Mouse (Mus musculus): Measurements from ENCODE around the gene Igsf3.

The Igsf3 gene

GRCm38 (mm10) chr3:101372345-101372980 lies 4.4 kb upstream of the Igsf3 start:
- peak; percentile 64 for DNase-seq (ENCODE audit: low read depth, low spot score)

- DNase-seq (ENCODE audit: low read depth, low spot score): no peak
Observed at GRCm38 (mm10) chr3:101377256-101378024, 557 bp downstream of the Igsf3 start.

- DNase-seq (ENCODE audit: low read depth, low spot score): no peak
Observed at GRCm38 (mm10) chr3:101378102-101378501, 1.2 kb downstream of the Igsf3 start.

- DNase-seq (ENCODE audit: low read depth, low spot score): no peak
Observed at GRCm38 (mm10) chr3:101379789-101380188, 2.9 kb downstream of the Igsf3 start.

GRCm38 (mm10) chr3:101381691-101382090 lies 4.8 kb downstream of the Igsf3 start:
- no peak for DNase-seq (ENCODE audit: low read depth, low spot score)

GRCm38 (mm10) chr3:101382751-101383150 lies 5.9 kb downstream of the Igsf3 start:
- no peak for DNase-seq (ENCODE audit: low read depth, low spot score)

- no peak for DNase-seq (ENCODE audit: low read depth, low spot score)
Observed at GRCm38 (mm10) chr3:101386430-101387016, 9.6 kb downstream of the Igsf3 start.

GRCm38 (mm10) chr3:101387849-101388248 lies 11.0 kb downstream of the Igsf3 start:
- DNase-seq (ENCODE audit: low read depth, low spot score): no peak

- DNase-seq (ENCODE audit: low read depth, low spot score): no peak
Observed at GRCm38 (mm10) chr3:101389566-101389965, 12.7 kb downstream of the Igsf3 start.

- no peak for DNase-seq (ENCODE audit: low read depth, low spot score)
Observed at GRCm38 (mm10) chr3:101390472-101390871, 13.6 kb downstream of the Igsf3 start.

- DNase-seq (ENCODE audit: low read depth, low spot score): no peak
Observed at GRCm38 (mm10) chr3:101391991-101392390, 15.1 kb downstream of the Igsf3 start.

- DNase-seq (ENCODE audit: low read depth, low spot score): no peak
Observed at GRCm38 (mm10) chr3:101393103-101393644, 16.3 kb downstream of the Igsf3 start.

- no peak for DNase-seq (ENCODE audit: low read depth, low spot score)
Observed at GRCm38 (mm10) chr3:101393659-101394539, 17.0 kb downstream of the Igsf3 start.

- DNase-seq (ENCODE audit: low read depth, low spot score): no peak
Observed at GRCm38 (mm10) chr3:101395341-101395740, 18.5 kb downstream of the Igsf3 start.

GRCm38 (mm10) chr3:101396061-101396460 lies 19.2 kb downstream of the Igsf3 start:
- DNase-seq (ENCODE audit: low read depth, low spot score): no peak

- no peak for DNase-seq (ENCODE audit: low read depth, low spot score)
Observed at GRCm38 (mm10) chr3:101396726-101397263, 19.9 kb downstream of the Igsf3 start.

- no peak for DNase-seq (ENCODE audit: low read depth, low spot score)
Observed at GRCm38 (mm10) chr3:101397422-101397821, 20.5 kb downstream of the Igsf3 start.

GRCm38 (mm10) chr3:101398071-101398786 lies 21.3 kb downstream of the Igsf3 start:
- DNase-seq (ENCODE audit: low read depth, low spot score): no peak

- no peak for DNase-seq (ENCODE audit: low read depth, low spot score)
Observed at GRCm38 (mm10) chr3:101398877-101399276, 22.0 kb downstream of the Igsf3 start.

GRCm38 (mm10) chr3:101401501-101401900 lies 24.6 kb downstream of the Igsf3 start:
- DNase-seq (ENCODE audit: low read depth, low spot score): no peak

Measured in c-Kit-negative CD71-positive TER-119-positive erythroid progenitor cells, embryonic 14.5 days (primary cell).